Mouse (Mus musculus) frontal cortex, adult (tissue): ENCODE results near the gene Khdc1a.
A peak's percentile ranks its signal among the peaks of the same experiment; 100 is the strongest.
"Not testable (repeated sequence)": the region's sequence is repeated elsewhere in the genome, so short reads cannot be mapped to it uniquely, and the experiment has no call there.

Experiments
- ATAC-seq: cut with Nextera tagmentation; 2 replicates; pipeline ENCODE4 v1.9.2; 2017; ENCODE audit warnings: mild to moderate bottlenecking, moderate library complexity, mixed read lengths; ENCODE audit not compliant: low TSS enrichment

Khdc1a gene

DNA sequence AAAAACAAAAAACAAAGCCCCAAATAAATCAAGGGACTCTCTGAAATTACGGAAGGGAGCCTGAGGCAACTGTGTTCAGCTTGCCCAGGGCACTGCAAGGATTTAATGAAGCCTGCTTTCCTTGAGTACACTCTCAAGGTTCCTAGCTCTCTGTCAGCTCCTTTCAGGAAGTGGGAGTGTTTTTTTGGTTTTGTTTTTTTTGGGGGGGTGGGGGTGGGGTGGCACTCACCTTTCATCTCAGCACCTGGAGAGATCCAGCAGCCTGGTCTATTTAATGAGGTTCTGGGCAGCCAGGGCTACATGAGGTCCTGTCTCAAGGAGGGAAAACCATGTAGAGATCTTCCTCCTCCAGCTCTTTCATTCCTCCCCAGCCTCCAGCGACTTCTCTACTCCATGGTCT is at the start of gene Khdc1a:
Gene Khdc1a, plus strand, starts transcription at position 301 of the 400 bp plus-strand sequence.
- no peak for ATAC-seq

DNA sequence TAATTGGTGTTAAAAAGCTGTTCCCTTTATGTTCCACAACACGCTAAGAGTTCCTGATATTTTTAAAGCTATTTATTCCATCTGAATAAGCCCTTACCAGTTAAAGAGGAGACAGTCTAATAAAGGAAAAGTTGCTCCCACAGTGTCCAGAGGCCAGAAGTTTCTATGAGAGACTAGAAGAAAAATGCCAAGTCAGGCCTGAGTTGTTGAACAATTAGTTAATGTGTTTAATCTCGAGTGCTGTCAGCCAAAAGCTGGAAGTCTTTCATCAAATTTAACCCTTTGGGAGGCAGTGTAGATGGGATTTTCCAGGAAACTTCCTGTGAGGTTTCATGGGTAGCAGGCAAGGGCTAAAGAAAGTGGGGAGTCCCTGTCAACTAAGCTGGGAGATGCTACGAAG is 49.6 kb upstream of the Khdc1a start:
- no peak for ATAC-seq

DNA sequence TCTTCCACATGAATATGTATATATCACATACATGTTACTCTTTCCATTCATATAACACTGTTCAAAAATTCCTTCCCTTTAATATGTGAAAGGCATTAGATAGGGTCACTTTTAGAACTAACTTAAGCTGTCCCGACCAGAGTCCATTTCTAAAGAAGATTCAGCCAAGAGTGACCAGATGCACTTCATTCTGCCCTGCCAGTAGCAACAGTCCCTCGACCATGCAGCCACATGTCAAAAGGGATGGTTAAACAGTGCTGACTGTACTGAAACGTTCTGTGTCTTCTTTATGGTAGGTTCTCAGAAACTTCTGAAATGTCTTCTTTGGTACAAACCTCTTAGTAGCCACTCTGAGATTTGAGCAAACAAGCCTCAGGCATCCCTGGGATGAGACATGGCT is 47.8 kb upstream of the Khdc1a start:
- no peak for ATAC-seq

DNA sequence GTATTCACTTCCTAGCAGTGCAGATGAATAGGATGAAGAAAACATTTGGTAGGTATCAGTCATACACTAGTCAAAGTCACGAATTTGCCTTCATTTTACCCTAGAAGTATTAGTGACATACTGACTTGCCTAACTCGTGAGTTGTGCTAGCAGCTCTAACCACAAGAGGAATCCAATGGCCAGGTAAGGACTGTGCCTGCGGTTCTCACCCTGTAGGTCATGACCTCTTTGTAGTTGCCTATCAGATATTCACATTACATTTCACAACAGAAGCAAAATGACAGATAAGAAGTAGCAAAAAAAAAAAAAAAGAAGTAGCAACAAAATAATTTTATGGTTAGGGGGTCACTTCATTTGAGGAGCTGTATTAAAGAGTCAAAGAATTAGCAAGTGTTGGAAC is 45.3 kb upstream of the Khdc1a start:
- no peak for ATAC-seq

DNA sequence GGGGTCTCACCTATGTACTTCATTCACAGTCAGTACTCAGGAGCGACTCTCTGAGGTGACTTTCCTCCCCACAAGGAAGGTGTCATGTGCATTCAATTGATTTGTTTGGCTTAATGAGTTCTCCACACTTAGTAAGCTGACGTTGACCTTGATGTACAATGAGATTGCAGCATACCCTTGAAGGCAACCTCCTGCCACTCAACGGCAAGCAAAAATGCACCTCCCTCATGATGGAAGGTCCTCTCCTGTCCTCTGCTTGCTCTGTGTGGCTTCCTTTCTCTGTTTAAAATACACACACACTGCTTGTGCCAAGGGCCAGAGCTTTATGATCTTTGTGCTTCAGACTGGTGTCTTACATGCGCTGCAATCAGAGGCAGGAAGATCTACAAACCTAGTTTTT is 44.8 kb upstream of the Khdc1a start:
- ATAC-seq: no peak

DNA sequence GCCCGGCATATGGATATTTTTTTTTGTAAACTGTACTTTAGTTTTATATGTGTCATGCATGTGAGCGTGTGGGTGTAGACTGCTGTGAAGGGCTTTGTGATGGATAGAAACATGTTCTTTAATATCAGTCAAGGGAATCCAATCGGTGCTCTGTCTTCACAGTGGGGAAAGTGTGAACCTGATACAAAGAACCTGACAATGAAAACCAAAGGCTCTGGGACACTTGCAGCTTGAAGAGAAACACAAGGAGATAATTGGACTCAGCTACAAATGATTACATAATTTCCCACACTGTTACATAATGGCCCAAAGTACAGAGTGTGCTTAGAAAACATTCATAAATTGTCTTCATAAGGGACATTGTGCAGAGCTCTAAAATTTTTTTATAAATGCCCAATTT is 44.0 kb upstream of the Khdc1a start:
- peak; percentile 74 for ATAC-seq

DNA sequence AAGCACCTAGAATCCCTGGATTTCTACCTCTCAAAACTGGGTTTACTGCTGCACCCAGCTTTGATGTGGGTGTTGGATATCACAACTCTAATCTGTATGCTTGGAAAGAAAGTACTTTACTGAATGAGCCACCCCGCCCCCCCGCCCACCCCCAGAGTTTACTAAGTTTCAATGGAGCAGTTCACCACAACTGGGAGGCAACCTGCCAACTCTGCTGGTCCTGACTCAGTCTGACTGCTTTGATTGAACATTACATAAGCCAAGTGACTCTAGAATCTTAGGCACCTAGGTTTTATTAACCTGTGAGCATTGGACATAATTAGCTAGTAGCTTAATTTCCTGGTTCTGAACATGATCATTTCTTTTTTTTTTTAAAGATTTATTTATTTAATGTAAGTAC is 35.1 kb upstream of the Khdc1a start:
- ATAC-seq: no peak

DNA sequence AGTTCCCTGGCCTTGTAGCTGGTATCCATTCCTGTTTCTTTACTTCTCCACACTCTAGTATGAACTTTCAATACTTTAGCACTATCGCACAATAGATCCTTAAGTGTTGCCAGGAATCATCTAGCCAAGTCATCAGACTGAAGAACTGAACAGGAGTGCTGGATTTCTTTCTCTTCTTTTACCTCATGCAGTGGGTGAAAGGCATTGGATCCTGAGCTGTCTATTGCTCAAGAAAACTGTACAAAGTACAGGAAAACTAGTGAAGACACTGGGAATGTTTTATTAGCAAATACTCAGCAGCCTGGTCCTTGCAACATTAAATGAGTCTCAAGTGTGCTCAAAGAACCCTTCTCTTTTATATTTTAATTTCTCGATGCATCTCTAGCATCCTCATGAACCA is 33.7 kb upstream of the Khdc1a start:
- no peak for ATAC-seq

DNA sequence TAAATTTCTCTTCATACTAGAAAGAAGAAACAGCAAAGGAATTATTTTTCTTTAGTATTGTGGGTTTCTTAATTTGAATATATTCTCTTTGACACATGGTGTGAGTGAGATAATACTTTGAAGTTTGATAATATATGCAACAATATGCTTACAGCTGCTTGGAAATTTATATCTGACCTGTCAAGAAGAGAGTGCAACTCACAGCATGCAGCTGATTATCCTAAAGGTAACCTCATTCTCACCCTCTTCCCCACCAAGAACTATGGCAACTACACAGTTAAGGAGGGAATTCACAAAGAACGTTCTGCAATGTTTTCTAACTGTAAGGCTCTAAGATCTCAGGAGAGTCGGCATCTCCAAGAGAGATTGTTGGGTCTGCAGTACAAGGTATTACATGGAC is 33.1 kb upstream of the Khdc1a start:
- no peak for ATAC-seq

DNA sequence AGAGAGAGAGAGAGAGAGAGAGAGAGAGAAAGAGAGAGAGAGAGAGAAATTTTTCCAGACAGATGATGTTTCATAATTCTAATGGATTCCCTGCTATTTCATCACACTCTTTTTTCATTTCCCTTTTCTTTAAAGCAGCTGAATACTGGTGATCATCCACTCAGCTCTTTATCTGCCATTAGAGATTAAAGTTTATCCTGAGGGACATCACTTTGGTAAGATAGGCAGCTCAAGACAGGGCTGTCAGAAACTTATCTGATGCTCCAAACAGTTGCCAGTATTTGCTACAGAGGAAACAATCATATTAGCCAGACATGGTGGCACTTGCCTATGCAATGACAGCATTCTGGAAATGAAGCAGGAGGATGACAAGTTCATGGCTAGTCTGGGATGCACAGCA is 31.2 kb upstream of the Khdc1a start:
- no peak for ATAC-seq

DNA sequence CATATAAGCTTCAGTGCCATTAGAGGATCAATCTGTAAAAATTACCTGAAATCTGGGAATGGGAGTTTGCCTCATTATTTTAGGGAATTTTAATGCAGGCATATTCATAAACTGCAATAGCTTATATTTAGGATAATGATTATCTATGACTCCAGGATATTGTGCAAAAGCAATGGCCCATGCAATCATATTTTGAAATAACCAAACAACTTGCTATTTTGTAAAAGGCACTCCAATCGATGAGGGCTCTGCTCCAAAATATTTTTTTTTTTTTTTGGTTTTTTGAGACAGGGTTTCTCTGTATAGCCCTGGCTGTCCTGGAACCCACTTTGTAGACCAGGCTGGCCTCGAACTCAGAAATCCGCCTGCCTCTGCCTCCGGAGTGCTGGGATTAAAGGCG is 29.2 kb upstream of the Khdc1a start:
- not testable (repeated sequence) for ATAC-seq

DNA sequence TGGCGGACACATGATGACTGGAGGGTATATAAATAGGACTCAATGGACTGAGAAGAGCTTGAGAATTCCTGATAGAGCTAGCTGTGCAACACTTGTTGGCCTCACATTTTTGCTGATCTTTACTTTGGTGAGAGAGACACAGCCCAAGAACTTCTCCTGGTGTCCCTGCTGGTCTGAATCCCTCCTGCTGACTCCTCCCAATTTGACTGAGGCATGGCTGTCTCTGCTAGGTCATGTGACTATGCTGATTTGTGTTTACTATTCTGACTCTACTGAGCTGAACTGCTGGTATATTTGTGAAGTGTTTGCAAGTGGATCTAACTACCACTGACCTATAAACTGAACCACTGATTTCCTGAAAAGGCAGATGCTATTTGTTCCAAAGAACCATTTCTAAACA is 27.8 kb upstream of the Khdc1a start:
- no peak for ATAC-seq

DNA sequence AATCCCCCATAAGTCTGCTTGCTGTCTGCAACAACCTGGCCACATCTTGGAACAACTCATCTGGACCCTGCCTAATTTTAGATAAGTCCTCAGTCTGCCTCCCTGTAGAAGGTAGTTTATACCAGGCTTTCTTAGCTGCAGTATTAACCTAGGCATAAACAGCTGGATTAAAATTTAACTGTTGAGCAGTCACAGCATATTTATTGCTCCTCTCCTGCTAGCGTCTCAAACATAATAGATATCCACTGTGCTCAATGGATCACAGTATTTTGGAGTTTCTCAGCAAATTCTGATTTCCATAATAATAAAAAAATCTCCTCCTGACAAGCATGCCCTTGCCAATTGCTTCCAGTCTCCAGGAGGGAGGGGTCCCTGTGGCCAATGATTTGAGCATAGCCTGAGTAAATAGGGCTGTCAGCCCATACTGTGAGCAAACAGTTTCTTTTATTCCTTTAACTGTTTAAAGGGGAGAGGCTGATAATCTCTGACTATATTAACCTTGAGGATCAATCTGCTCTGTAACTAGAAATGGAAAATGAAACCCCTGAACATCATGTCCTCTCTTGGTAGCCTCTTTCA is 25.4 kb upstream of the Khdc1a start:
- no peak for ATAC-seq

DNA sequence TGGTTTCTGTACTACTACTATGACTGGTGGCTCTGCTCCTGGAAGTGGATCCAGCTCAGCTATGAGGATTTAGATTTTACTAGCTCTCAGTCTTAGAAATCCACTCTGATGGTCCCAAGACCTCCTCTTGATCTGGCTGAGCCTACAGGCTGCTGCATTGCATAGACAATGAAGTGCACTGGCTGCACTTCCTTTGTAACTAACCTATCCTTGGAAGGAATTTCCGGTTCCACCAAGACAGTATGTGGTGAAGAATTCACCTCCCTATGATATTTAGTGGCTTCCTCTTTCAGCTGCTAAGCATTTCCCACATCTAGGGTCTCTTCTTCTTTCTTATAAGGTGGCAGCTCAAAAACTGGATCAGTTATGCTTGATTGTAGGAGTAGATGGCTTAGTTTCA is 24.8 kb upstream of the Khdc1a start:
- ATAC-seq: no peak

DNA sequence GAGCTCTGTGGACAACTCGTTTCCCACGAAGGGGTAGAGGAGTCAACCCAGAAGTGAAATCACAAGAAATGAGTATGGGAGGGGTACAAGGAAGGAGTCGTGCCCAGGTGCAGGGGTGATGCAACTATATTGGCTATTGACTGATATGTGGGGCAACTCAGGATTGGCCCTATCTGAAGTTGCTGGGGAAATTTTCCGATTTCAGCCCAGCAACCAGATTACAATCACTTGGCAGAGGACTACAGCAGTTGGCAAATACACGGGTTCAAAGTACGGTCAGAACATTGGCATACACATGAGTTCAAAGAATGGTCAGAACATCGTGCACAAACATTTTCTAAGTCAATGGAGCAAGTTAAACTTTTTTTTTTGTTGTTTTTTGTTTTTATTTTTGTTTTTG is 22.7 kb upstream of the Khdc1a start:
- no peak for ATAC-seq

DNA sequence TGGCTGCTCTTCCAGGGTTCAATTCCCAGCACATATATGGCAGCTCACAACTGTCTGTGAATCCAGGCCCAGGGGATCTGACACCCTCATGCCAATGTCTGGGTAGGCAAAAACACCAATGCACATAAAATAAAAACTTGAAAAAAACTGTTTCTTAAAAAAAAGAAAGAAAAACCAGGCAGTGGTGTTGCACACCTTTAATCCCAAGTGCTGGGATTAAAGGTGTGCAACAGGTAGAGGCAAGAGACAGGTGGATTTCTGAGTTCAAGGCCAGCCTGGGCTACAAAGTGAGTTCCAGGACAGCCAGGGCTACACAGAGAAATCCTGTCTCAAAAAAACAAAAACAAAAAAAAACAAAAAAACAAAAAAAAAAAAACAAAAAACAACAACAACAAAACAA is 18.3 kb upstream of the Khdc1a start:
- ATAC-seq: not testable (repeated sequence)

DNA sequence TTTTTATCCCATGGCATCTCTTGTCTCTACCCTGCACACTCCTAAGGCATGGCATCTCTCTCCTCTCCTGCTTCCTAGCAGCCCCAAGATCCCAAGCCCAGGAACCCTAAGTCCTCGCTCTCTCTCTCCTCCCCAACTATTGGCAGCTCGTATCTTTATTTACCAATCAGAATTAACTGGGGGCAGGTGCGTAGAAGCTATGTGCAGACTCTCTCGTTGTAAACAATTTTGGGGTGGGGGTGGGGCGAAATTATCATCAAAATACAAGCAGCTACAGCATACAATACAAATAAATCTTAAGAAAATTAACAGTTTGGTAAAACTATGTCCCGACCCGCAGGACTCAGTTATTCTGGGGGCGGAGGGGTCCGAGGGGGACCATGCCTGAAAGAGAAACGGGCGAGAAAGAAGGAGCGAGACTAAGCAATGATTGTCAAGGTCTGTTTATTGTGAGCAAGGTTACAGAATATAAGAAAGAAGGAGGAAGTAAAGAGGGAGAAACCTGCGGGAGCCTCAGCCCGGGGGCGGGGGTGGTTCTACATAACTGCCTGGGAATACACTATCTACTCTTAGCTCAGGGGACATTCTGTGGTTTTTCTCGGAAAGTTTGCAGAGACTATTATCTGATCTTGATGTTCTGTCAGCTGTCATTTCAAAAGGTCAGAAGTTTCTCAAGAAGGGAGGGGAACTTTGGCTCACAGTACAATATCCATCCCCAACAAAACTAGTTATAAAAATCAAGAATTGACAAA is 16.0 kb upstream of the Khdc1a start:
- no peak for ATAC-seq

DNA sequence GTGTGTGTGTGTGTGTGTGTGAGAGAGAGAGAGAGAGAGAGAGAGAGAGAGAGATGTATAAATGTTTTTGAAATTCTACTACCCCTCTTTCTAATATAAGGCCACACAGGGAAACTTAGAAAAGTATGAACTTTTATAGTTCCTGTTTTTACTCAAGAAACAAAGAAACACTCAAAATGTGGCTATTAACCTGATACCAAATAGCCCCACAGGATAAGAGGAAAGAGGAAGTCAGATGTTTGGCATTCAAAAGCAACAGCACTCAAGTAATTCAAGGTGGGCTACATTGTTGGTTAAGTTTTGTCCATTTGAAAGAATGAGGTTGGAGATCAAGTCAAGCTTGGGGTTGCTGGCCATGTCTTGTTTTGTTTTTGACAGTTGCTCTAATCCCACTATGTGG is 13.6 kb upstream of the Khdc1a start:
- no peak for ATAC-seq

DNA sequence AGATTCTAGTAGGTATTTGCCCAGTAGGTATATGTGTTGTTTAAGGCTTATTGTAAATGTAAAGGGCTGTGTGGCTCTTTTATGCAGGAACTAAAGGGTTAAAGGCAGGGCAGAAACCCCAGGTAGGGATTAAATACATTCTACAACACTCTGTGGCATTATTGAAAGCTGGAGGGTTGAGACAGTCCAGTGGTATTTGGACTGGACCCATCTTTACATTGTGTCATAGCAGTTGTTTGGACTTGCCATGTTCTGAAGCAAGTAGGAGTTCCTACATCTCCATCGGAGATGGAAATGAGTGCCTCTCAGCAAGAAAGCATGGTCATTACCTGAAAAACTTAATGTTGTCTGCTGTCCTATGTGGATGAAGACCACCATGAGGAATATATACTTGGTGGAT is 8.7 kb upstream of the Khdc1a start:
- no peak for ATAC-seq

DNA sequence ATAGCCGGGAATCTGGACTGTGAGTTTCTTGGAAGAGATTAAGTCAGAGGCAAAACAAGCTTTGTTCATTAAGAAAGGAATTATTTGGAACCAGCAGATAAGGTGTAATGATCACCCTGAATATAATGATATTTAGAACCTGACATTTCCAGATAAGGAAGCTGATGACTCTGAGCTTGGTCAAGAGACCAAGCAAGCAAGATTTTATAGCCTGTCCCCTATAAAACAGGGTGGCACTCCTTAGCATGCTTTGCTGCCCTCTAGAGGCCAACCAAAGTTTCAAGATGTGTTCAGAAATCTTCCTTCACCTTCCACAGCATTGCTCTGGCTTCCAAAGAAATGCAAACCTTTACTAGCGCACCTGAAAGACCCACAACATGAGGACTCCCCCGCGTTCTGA is 5.2 kb upstream of the Khdc1a start:
- peak; percentile 96 for ATAC-seq

DNA sequence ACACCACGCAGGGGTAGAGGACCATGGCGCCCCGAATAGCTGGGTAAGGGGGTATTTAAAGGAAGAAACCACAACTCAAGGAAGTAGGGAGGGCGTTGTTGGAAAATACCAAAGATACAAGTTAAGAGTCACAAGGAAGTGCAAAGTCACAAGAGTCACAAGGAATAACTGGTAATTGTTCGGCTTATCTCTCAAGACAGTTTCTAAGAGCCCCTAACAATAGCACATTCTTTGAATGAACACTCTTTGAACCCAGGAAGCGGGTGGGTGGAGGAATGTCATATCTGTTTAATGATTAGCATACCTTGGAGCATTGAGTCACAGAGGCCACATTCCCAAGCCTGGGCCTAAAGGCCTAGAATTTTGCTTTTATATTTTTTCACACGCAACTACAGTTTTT is 4.7 kb upstream of the Khdc1a start:
- ATAC-seq: not testable (repeated sequence)

DNA sequence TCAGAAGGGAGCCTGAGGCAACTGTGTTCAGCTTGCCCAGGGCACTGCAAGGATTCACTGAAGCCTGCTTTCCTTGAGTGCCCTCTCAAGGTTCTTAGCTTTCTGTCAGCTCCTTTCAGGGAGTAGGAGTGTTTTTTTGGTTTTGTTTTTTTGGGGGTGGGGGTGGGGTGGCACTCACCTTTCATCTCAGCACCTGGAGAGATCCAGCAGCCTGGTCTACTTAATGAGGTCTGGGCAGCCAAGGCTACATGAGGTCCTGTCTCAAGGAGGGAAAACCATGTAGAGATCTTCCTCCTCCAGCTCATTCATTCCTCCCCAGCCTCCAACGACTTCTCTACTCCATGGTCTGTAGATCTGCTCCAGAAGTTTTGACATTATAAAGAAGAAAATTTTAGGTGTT is 18.6 kb downstream of the Khdc1a start, which contains the start of gene Khdc1c:
Gene Khdc1c, plus strand, starts transcription at position 301 of the 400 bp plus-strand sequence.
- ATAC-seq: not testable (repeated sequence)

DNA sequence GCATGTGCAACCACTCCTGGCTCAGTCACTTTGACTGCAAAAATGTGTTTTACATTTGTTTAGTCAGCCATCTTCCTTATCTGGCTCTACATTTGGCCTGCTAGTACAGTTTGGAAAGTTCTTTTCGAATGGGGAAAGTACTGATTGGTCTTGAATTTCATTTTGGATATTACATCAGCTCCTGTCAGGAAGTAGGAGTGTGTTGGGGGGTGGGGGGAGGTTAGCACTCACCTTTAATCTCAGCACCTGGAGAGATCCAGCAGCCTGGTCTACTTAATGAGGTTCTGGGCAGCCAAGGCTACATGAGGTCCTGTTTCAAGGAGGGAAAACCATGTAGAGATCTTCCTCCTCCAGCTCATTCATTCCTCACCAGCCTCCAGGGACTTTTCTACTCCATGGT is 33.8 kb downstream of the Khdc1a start, which contains the start of gene Khdc1b:
Gene Khdc1b, plus strand, starts transcription at position 301 of the 400 bp plus-strand sequence.
- no peak for ATAC-seq
